8 mouse cellular contexts compared by ENCODE assay signal in the genomic region with DNA sequence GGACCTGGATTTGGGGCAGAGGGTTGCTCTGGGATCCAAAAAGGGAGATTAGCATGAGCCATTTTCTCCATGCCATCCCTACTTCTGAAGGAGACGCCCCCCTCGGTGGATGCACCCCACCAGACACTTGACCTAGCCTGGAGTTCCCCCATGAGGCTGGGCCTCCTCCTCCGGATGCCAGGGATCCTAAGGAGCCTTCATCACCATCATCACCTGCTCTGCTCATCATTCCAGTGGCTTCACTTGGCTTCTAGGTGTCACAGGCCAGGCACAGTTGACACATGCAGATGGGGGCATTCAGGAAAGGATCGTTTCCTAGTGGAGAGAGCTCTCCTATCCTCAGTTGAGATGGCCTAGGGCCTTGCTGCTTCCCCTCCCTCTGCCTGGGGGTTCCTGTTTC. TPM values are rescaled to one million over a fixed set of nuclear protein-coding genes. Genes with fewer than 3 reads are reported as not detected.
DNase-seq lines count a peak whose midpoint lies in the region; ATAC-seq lines count a peak whose summit lies in the region.

No protein-coding gene starts in this region.

- peak overlapping the region; percentile 97 for H3K4me2 ChIP-seq in kidney, embryonic 14.5 days (replicated peaks; ENCODE audit: low read depth, low read length)
- peak overlapping the region; percentile 98 for H3K4me2 ChIP-seq in hindbrain, embryonic 11.5 days (replicated peaks; ENCODE audit: low read depth, low read length)
- peak overlapping the region; percentile 95 for H3K4me2 ChIP-seq in midbrain, embryonic 15.5 days

- no peak for DNase-seq in kidney, adult 9 months
- no peak for DNase-seq in embryonic facial prominence, embryonic 10.5 days (ENCODE audit: low spot score)
- no peak for DNase-seq in hindbrain, embryonic 11.5 days (ENCODE audit: low spot score)
- no peak for DNase-seq in Muller cell, postnatal 12 days (ENCODE audit: inconsistent ontology term)
- no peak for DNase-seq in thymus, postnatal 4 days
- DNase-seq in testis, postnatal 10 days (ENCODE audit: low spot score) = no peak

- no peaks in the 10 kb centered on the region for H3K36me3 ChIP-seq in kidney, embryonic 14.5 days (ENCODE audit: control insufficient read depth, insufficient read depth, low read length)
- no peaks in the 10 kb centered on the region for H3K36me3 ChIP-seq in embryonic facial prominence, embryonic 10.5 days (replicated peaks)
- no peaks in the 10 kb centered on the region for H3K36me3 ChIP-seq in hindbrain, embryonic 11.5 days (ENCODE audit: control insufficient read depth, insufficient read depth, low read length)
- H3K36me3 ChIP-seq in midbrain, embryonic 15.5 days (replicated peaks) = no peaks in the 10 kb centered on the region

- ATAC-seq in kidney, embryonic 14.5 days (ENCODE audit: low FRiP score, low TSS enrichment) = peak; percentile 13; the same call in 1 of the 2 replicates
- ATAC-seq in hindbrain, embryonic 11.5 days (ENCODE audit: low FRiP score) = no peak
- 0 out of 2 replicates have a peak, but pooled peaks have one; percentile 21 for ATAC-seq in midbrain, embryonic 15.5 days (replicated peaks)

- peak overlapping the region; percentile 53; the same call in 1 of the 2 replicates for H3K9ac ChIP-seq in kidney, embryonic 14.5 days (ENCODE audit: low read depth, low read length)
- peak overlapping the region; percentile 80; the same call in 1 of the 2 replicates for H3K9ac ChIP-seq in hindbrain, embryonic 11.5 days (ENCODE audit: low read depth, low read length)
- peak overlapping the region; percentile 83 for H3K9ac ChIP-seq in midbrain, embryonic 15.5 days

- H3K9me3 ChIP-seq in kidney, embryonic 14.5 days (ENCODE audit: control insufficient read depth, low read length) = no peaks in the 10 kb centered on the region
- no peaks in the 10 kb centered on the region for H3K9me3 ChIP-seq in embryonic facial prominence, embryonic 10.5 days
- no peaks in the 10 kb centered on the region for H3K9me3 ChIP-seq in hindbrain, embryonic 11.5 days (ENCODE audit: control insufficient read depth, low read length)
- no peaks in the 10 kb centered on the region for H3K9me3 ChIP-seq in midbrain, embryonic 15.5 days

- peaks cover 6% of the 10 kb centered on the region; the same call in 1 of the 2 replicates for H3K4me1 ChIP-seq in kidney, embryonic 14.5 days (ENCODE audit: control insufficient read depth, insufficient read depth, low read length)
- peaks cover 25% of the 10 kb centered on the region for H3K4me1 ChIP-seq in embryonic facial prominence, embryonic 10.5 days
- 0 out of 2 replicates have a peak, but pooled peaks cover 2% of the 10 kb centered on the region for H3K4me1 ChIP-seq in hindbrain, embryonic 11.5 days (replicated peaks; ENCODE audit: control insufficient read depth, insufficient read depth, low read length)
- peaks cover 35% of the 10 kb centered on the region for H3K4me1 ChIP-seq in midbrain, embryonic 15.5 days

- no peaks in the 10 kb centered on the region for H3K27me3 ChIP-seq in kidney, embryonic 14.5 days (ENCODE audit: control insufficient read depth, insufficient read depth, low read length)
- peaks cover 39% of the 10 kb centered on the region for H3K27me3 ChIP-seq in embryonic facial prominence, embryonic 10.5 days (replicated peaks; ENCODE audit: low read depth, poor library complexity, severe bottlenecking)
- 0 out of 2 replicates have a peak, but pooled peaks cover 2% of the 10 kb centered on the region for H3K27me3 ChIP-seq in hindbrain, embryonic 11.5 days (ENCODE audit: control insufficient read depth, insufficient read depth, low read length)
- H3K27me3 ChIP-seq in midbrain, embryonic 15.5 days (replicated peaks) = no peaks in the 10 kb centered on the region

- no peak overlapping the region for H3K27ac ChIP-seq in kidney, embryonic 14.5 days (ENCODE audit: low read depth, low read length)
- H3K27ac ChIP-seq in embryonic facial prominence, embryonic 10.5 days (replicated peaks) = peak overlapping the region; percentile 82; the same call in 1 of the 2 replicates
- no peak overlapping the region for H3K27ac ChIP-seq in hindbrain, embryonic 11.5 days (ENCODE audit: low read depth, low read length)
- 0 out of 2 replicates have a peak overlapping the region, but pooled peaks have one; percentile 19 for H3K27ac ChIP-seq in midbrain, embryonic 15.5 days

- WGBS in kidney, embryonic 14.5 days = 39% methylated on average over 4 of the region's 4 CpGs
- WGBS in embryonic facial prominence, embryonic 10.5 days = 38% methylated on average over 4 of the region's 4 CpGs
- 35% methylated on average over 4 of the region's 4 CpGs for WGBS in hindbrain, embryonic 11.5 days
- 38% methylated on average over 4 of the region's 4 CpGs for WGBS in midbrain, embryonic 15.5 days

- peak overlapping the region; percentile 59 for H3K4me3 ChIP-seq in kidney, embryonic 14.5 days (ENCODE audit: low read length)
- peak overlapping the region; percentile 80 for H3K4me3 ChIP-seq in embryonic facial prominence, embryonic 10.5 days
- peak overlapping the region; percentile 50 for H3K4me3 ChIP-seq in hindbrain, embryonic 11.5 days (ENCODE audit: low read depth, low read length)
- peak overlapping the region; percentile 75 for H3K4me3 ChIP-seq in midbrain, embryonic 15.5 days

RNA-seq across cellular contexts. Expression of a gene that starts 0.8 kb away (rescaled TPM):
- 1.3 and 2.3 TPM in 2 replicates for polyA plus RNA-seq in kidney, embryonic 14.5 days (2014; fragmentation: Nextera tagmentation; extraction: Ambion mirVana)
- polyA plus RNA-seq in embryonic facial prominence, embryonic 10.5 days (2016; fragmentation: Nextera tagmentation; extraction: Ambion mirVana) = 0.72 TPM in 2 replicates
- polyA plus RNA-seq in hindbrain, embryonic 11.5 days (2014; fragmentation: Nextera tagmentation; extraction: Ambion mirVana) = 1.9 and 2.1 TPM in 2 replicates
- 21.9 and 22.3 TPM in 2 replicates for polyA plus RNA-seq in midbrain, embryonic 15.5 days (2015; fragmentation: Nextera tagmentation; extraction: Ambion mirVana)

RNA-seq across cellular contexts. Expression of a gene that starts 25.7 kb away (rescaled TPM):
- 15.7 and 20.9 TPM in 2 replicates for polyA plus RNA-seq in kidney, embryonic 14.5 days (2014; fragmentation: Nextera tagmentation; extraction: Ambion mirVana)
- 25.9 and 27.1 TPM in 2 replicates for polyA plus RNA-seq in embryonic facial prominence, embryonic 10.5 days (2016; fragmentation: Nextera tagmentation; extraction: Ambion mirVana)
- 54.8 and 60.5 TPM in 2 replicates for polyA plus RNA-seq in hindbrain, embryonic 11.5 days (2014; fragmentation: Nextera tagmentation; extraction: Ambion mirVana)
- polyA plus RNA-seq in midbrain, embryonic 15.5 days (2015; fragmentation: Nextera tagmentation; extraction: Ambion mirVana) = 80.4 and 80.9 TPM in 2 replicates

Comparison
In these comparisons a context has a peak if more than half of its experiments do, and no peak if none do; other contexts are left out.
1. H3K27ac ChIP-seq: peak in embryonic facial prominence, embryonic 10.5 days (single experiment) and midbrain, embryonic 15.5 days (single experiment); none in kidney, embryonic 14.5 days (single experiment) and hindbrain, embryonic 11.5 days (single experiment).
2. Peak in every context shown above with its lines, with median percentiles within 50 percentile points of each other: H3K4me2 ChIP-seq, H3K4me3 ChIP-seq and H3K9ac ChIP-seq.